Mouse (Mus musculus) retina, postnatal 1 day (tissue): ENCODE measurements around the gene Krt31.

Experiments used
- DNase-seq: peaks from one replicate; pipeline ENCODE4 v3.0.0-alpha.2; 2012

The Krt31 gene

DNA sequence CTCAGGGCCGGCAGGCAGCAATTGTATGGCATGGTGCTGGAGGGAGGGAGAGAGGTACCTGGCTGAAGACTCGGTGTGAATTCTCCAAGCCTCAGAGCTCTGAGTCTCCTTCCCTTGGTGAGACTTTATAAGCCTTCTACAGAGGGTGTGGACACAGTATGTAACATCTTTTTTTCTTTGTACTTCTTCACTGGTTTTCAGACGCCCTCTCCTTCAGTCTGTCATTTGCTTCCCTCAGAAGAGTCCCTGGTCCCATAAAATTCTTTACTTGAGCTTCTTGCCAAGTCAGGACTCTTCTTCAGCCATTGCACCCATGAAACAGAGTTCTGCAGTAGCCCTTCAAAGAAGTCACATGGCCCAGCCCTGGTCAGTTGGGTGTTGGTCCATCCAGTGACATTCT, at the start of gene Krt31:
Krt31 (minus strand) TSS at position 101 of the 400 bp plus-strand sequence.
- DNase-seq = no peak

DNA sequence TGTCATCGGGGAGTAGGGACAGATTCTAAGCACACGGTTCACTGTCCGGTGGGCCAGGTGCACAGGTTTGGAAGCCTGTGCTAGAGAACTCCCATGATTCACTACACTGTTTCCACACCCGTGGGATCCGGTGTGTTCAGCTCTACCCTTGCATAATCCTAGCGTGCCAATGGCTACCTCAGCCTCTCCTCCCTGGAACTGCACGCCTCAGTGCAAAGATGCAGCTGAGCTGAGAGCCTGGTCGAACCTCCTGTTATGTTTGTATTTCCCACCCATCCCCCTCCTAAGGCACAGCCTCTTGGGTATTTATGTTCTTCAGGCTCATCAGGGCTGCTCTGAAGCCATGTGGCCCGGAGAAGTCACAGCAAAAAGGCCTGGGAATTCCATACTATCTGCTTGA, 47.5 kb upstream of the Krt31 start:
- DNase-seq = peak; percentile 27

DNA sequence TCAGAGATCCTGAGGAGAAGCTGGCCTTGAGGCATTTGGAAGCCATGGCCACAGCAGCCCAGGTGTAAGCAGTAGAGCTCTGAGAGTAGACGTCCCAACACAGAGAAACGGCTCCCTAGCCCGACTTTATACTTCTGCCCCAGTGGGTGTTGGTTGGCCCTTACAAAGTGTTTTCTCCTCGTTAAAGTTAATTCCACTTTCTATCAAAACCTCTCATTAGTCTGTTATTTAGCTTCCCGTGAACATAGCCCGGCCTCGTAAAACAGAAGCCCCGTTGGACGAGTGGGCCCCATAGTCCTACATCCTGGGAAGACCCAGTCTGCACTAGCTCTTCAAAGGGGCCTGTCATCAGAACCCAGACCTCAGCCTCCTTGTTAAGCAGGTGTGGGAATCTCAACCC, 45.8 kb upstream of the Krt31 start, which contains the start of gene Krt35:
Krt35 (minus strand) TSS at position 101 of the 400 bp plus-strand sequence.
- no peak for DNase-seq

DNA sequence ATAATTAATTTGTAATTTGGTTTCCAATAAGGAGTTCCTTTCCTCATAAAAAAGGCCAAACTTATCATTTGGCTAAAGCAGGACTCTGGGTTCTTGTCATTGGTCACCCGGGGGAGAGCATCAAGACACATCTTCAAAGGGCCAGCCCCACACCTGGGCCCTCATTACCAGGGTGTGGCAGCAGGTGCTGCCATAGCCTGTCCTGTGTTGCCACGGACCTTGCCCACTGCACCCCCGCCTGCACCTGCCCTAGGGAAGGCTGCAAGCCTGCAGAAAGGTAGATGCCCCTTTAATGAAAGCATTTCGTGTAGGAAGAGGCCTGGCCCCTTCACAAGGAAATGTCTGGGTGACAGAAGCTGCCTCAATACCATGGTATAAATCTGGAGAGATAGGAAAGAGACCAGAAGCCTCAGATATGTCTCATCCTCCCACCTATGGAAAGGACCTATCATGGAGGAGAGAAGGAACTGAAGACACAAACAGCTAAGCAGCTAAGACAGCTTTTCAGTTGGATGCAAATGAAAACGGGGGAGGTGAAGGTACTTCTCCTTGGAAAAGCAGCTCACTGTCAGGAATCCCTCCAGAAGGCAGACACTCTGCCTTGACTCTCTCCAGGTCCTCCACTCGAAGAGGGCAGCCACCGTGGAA, 38.2 kb upstream of the Krt31 start:
- DNase-seq = no peak

DNA sequence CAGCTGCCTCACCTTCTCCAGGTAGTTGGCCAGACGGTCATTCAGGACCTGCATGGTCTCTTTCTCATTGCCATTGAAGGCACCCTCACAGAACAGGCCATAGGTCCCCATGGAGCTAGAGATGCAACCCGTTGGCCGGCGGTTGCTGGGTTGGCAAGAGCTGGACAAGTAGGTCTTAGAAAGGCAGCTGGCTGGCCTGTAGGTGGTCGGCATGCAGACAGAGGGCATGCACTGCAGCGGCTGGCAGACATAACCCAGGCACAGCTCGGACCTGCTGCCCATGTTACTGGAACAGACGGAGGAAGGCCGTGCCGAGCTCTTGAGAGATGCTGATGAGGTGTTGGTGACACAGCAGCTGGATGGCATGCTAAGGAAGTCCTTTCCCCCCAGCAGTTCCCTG, 37.5 kb upstream of the Krt31 start, which contains the start of gene Krt32:
Krt32 (minus strand) TSS at position 366 of the 400 bp plus-strand sequence.
- DNase-seq = no peak

DNA sequence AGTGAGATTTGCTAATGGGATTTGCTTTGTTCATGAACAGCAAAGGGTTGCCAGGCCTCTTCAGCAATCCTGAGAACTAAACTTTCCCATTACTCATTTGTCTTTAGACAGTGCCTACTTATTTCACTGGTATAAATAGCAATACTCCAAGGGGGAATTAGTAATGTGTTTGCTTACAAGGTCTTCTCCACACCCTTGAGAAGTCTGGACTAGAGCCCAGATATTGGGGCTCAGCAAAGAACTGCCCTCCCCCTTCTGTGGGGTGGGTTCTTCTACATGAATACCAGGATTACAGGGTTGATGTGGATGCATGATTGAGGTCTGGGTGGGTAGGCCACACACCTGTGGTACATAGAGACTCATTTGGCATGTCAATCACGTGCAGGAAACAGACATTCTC, 23.5 kb upstream of the Krt31 start:
- no peak for DNase-seq

DNA sequence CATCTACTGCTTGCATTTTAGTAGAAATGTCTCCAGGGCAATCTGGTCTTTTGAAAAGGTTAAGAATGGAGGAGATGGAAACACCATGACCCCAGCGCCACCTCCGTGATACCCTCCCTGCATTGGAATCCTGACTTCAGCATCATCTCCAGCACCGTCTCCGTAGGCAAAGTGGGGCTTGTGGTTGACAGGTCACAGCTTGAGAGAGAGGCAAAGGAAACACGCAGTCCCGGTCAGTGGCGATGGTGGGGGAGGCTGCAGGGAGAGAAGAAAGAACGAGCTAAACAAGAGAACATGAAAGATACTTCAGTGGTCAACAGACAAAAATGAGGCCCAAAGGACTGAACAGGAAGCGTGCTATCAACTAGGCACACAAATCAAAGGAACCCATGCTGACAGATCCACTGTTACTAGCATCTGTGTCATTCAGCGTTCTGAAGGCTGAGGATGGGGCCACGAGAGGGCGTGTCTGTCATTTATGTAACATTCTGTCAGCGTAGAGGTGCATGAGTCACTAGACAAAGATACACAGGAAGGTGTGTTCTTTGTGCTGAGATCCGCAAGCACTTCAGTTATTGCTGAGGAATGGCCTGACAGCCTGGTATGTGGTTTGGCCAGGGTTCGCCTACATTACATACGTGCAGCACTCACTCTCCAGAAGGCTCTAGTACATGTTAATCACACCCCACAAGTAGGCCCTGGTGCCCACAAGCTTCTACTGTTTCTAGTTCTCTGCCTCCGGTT, 17.1 kb upstream of the Krt31 start:
- DNase-seq = no peak

DNA sequence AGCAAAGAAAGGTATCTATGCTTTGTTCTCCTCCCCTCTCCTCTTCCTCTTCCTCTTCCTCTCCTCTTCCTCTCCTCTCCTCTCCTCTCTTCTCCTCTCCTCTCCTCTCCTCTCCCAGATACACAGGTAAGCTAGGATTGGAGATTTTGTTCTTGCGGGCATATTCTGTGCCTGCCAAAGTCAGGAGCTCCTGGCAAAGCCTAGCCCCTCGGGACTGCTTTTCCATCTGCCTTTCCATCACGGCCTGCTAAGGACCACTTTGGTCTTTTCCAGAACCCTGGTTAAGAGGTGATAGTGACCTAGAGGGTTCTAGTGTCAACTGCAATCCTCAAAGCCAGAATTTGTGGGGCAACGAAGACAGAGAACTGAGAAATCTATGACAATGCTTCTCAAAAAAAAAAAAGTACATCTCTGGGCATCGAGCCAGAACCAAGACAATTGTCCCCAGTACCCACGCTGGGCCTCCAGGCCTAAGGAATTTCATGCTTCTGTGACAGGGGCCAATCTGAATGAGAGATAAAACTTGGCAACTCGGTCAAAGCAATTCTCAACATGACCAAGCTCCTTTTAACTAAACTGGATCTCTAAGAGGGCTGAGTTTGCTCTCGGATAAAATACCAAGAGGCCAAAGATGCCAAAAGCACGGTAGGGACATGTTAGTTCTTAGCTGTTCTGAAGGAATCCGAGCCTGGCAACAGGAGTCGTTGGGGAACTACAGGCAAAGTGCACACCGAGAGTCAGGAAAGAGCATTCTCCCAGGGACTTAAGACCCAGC, 16.1 kb upstream of the Krt31 start:
- DNase-seq = peak; percentile 89

DNA sequence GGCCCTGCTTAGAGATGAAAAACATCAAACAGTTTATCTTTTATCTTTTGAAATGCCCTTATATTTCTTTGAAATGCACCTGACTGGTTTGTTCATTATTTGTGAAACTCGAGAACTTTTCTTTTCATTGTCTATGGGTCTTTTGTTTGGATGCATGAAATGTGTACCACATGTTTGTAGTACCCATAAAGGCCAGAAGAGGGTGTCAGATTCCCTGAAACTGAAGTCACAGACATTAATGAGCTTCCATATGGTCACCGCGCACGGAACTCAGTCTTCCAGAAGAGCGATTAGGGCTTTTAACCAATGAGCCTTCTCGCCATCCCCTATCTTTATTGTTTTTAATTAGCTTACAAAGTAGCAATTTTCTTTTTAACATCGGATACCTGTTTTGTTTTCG, 8.5 kb upstream of the Krt31 start:
- DNase-seq = peak; percentile 86

DNA sequence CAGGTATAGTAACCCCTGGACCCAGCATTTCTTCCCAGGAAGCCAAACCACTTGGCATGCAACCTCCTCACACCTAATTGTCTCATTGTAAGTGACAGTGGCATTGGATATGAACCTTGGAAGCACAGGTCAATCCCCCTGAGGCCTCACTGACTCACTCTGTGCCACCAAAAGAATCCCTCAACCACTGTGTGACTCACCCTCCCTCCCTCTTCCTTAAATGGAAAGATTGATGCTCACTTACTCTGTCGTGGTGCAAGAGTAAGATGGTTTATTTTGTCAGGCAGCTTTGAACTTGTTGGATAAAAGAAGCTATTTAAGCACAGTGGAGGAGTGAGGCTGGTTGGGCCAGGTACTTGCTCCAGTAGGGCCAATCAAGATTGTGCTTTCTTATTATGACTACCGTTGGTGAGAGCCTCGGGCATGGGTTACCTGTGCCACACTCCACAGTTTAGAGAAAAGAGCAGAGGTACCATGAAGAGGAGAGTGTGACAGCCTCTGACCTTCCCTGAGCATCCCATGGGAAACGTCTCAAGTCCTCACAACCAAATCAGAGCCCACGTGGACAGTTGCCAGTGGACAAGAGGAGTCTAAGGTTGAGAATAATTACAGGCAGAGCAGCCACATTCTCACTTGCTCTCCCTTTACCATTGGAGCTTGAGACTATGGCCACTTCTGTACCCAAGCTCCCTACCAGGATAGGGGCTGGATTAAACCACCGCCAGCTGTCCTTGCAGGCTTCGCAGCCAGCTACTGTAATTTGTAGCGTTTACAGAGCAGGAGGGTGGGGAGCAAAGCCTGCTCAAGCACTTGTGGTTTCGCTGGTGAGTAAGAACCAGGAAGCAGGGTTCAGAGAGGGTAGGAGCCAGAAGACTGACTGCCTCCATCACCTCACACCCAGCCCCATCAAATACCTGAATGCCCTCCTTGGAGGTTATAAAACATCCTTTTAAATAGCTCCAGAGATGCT, 5.6 kb upstream of the Krt31 start:
- no peak for DNase-seq

DNA sequence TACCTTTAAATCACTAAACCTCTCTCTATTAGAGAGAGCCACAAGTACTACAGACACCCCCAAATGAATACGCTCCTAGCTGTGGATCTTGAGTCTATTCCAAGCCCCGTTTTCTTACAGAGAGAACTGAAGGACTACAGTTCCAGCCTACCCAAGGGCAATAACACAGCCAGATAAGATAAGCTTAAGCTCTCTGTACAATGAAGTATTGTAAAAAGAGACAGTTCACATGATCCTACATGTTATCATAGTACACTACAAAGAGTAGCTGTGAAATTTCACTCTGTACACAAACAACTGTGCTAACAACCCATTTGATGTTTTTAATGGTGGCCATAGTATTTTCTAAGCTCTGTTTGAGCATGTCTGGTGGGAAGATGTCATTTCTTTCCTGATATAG, 3.2 kb downstream of the Krt31 start:
- no peak for DNase-seq

DNA sequence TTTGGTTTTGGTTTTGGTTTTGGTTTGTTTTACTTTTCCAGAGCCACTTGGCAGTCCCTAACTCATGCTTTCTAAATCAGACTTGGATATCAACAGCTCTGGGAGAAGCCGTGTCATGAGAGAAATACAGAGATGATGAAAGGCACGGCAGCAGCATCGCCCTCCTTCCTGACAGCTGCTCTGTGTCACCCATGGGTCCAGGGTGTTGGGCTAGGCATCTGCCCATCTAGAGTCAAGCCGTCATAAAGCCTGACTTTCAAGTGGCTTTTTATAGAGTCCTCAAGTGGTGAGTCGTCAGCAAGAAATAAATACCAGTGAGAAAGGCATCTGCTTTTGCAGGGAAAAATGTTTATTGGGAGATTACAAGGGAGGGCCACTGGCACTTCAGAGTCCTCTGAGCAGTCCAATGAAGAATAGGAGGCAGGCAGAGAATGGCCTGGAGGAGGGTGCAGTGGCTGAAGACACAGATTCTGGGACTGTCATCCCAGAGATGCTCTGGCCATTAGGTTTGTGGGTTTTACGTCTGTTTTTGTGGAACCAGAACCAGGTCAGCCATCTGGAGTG, 4.0 kb downstream of the Krt31 start:
- no peak for DNase-seq

DNA sequence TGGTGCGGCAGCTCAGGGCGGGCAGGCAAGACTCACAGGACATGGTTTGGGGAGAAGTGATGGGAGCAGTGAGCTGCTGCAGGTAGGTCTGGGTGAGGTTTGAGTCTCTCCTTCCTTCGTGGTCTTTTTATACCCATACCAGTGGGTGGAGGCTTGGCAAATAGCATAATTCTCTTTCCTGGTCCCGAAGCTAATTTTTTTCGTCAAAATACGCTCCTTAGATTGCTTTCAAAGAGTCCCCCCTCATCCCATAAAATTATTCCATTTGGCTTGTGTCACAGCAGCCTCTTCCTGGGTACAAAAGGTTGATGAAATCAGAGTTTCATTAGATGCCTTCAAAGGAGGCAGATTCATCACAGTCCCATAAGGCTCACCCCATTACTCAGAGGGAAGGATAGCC, 8.9 kb downstream of the Krt31 start, which contains the start of gene Krt34:
Krt34 (minus strand) TSS at position 101 of the 400 bp plus-strand sequence.
- DNase-seq = no peak

DNA sequence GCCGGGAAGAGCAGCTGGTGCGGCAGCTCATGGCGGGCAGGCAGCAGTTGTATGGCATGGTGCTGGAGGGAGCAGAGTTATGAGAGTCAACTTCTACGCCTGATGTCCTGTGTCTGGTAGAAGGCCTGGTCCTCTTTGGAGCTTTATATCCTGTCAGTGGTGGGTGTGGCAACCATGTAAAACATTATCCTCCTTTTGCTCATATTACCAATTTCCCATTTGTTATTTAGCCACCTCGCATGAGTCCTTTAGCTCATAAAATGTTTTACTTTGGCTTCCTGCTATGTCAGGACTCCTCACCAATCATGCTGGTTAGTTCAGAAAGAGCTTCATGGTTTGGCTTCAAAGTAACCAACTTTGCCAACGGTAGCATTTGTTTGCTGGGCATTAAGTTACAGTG, 20.6 kb downstream of the Krt31 start, which contains the start of gene Krt33b:
Krt33b (minus strand) TSS at position 101 of the 400 bp plus-strand sequence.
- no peak for DNase-seq

DNA sequence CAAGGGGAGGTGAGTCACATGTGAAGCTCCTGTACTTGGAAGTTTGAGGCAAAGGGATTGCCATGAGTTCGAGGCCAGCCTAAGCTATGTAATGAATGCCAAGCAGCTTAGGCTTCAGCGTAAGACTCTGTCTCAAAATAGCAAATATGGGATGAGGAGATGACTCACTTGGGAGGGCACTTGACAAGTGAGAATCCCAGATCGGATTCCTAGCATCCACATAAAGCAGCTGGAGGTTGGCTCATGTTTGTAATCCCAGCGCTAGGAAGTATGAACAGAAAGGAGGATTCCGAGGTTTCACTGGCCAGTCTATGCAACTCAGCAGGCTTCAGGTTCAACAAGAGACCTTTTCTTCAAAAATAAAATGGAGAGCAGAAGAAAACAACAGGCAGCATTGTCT, 28.9 kb downstream of the Krt31 start:
- DNase-seq = no peak

DNA sequence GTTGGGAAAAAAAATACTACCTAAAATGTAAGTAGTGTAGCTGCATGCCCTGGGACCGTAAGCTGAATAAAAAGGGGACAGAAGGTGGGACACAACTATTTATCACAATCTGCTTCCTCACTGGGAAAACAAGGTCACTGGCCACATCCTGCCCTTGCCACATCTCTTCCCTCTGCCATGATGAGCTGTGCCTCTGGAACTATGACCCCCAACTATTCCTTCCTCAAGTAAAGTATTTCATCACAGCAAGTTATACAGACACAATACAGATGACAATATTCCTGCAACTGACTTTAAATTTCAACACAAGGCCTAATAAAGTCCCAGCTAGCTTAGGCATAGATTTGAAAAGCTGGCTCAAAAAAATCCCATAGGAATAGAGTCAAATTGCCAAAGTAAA, 30.9 kb downstream of the Krt31 start:
- no peak for DNase-seq

DNA sequence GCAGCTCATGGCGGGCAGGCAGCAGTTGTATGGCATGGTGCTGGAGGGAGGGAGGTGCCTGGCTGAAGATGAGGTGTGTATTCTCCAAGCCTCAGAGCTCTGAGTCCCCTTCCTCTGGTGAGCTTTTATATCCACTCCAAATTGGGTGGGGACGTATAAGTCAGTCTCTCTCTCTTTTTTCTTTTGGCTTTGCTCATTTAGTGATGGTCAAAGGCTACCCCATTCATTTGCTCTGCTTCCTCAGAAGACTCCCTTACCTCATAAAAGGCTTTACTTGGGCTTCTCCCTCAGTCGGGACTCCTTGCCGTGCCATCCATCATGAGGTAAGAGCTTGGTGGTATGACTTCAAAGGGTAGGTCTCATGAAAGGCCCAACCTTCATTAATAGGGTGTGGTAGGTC, 34.2 kb downstream of the Krt31 start, which contains the start of gene Krt33a:
Krt33a (minus strand) TSS at position 101 of the 400 bp plus-strand sequence.
- no peak for DNase-seq

DNA sequence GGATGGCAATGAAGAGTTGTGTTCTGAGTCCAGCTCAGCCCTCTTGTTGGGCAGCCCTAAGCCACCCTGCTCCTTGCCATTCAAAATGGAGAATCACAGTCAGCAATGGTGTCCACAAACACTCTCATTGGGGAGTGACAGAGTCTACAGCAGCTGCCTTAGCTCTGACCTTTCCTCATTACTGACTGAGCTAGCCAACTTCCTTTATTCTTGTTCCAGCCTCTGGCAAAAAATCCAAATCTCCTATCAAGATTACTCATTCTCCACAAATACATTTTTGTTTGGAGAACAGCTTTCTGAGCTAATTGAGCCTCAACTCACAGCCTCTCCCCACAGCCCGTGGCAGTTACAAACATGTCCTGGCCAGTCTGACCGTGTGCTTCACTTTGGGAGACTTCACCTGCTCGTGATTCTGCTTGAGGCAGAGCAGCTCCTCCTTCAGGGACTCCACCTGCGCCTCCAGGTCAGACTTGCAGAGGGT, 36.6 kb downstream of the Krt31 start:
- DNase-seq = no peak

DNA sequence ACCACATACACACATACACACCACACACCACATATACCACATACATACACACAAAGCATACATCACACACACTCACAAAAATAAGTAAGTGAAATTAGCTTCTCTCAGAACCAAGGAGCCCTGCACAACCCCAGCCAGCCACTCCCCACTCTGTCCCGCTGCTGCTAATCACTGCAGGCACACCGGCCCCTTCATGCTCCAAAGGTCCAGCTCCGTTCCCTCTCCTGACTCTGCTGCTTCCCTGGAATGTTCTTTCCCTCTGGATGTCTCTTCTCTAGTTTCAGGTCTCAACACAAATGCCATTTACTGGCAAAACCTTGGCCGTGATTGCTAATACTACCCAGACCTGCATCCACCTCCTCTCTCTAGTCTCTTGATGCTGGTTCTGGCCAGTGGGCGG, 39.7 kb downstream of the Krt31 start:
- DNase-seq = no peak

DNA sequence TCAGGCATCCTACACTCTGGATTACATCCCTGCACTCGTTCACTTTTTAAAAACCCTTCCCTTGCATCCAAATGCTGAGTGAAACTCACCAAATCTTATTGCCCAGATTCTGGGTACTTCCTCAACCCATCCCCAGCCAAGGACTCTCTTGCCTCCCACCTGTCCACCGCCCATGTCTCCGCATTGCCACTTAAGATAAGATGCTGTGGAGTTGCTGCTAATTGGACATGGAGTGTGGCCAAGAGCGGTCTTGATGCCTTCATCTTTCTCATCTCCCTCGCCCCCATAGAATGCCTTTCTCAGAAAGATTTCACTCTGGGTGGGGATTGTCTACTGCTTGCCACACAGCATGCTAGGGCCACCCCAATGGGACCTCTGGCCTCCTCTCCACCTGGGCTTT, 42.0 kb downstream of the Krt31 start:
- DNase-seq = no peak

DNA sequence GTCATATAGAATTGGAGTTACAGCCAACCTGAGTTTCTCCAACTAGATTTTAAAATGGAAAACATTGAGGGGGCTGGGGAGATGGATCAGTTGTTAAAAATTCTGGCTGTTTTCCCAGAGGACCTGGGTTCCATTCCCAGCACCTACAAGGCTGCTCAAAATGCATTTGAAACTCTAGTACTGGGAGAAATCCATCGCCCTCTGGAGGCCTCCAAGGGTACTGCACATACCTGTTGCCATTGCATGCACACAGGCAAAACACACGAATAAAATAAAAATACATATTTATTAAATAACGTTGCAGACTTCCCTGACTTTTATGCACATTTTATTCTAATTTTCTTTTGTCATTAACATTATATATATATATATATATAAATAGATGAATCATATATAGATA, 43.7 kb downstream of the Krt31 start:
- DNase-seq = peak; percentile 14

DNA sequence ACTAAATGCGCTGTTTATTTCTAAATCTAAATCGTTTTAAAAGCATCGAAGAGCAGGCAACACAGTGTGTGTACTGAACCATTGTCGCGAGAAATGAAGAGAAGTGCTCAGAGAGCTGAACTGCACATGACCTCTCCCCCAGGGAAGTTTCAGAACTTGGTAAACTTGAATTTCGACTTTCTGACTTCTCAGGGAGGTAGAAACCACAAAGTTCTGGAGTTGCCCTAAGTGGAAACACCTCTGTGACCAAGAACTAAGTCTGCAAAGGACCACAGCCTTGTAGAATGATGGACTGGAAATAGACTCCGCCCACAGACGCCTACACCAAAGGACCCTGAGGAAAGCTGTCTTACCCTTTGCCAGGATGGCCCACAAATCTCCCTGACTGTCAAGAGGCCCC, 44.4 kb downstream of the Krt31 start:
- DNase-seq = no peak
